Mouse (Mus musculus) erythroblast, adult 5-6 weeks (primary cell): ENCODE data around the gene Mafg. TPM values are rescaled to one million over a fixed set of nuclear protein-coding genes. Genes with fewer than 3 reads are reported as not detected.
"Not testable (repeated sequence)": the region's sequence is repeated elsewhere in the genome, so short reads cannot be mapped to it uniquely, and the experiment has no call there.

ENCODE experiments used
- ATAC-seq: replicated peaks from 2 replicates; pipeline ENCODE4 v1.8.0; 2016; ENCODE audit warnings: moderate number of reproducible peaks, mild to moderate bottlenecking, moderate TSS enrichment, inconsistent platforms; ENCODE audit not compliant: poor library complexity, low FRiP score, severe bottlenecking
- total RNA-seq, 2 experiments: library from RNA; stranded (forward) in 1 of 2; stranded (reverse) in 1 of 2; fragments of 150-400 nt in 1 of 2; fragments of 200-764, 138-1000 nt in 1 of 2; gene quantifications; 2 replicates each; pipeline versions ENCODE4 v1.2.3 to v1.2.4; 2015 to 2017; ENCODE audit warnings: low replicate concordance in 2 of 2

Gene Mafg
- 65.3 and 78.0 TPM in 2 replicates for total RNA-seq (2015; ENCODE audit: low replicate concordance)
- total RNA-seq (2017; ENCODE audit: low replicate concordance) = 137 and 154 TPM in 2 replicates

DNA sequence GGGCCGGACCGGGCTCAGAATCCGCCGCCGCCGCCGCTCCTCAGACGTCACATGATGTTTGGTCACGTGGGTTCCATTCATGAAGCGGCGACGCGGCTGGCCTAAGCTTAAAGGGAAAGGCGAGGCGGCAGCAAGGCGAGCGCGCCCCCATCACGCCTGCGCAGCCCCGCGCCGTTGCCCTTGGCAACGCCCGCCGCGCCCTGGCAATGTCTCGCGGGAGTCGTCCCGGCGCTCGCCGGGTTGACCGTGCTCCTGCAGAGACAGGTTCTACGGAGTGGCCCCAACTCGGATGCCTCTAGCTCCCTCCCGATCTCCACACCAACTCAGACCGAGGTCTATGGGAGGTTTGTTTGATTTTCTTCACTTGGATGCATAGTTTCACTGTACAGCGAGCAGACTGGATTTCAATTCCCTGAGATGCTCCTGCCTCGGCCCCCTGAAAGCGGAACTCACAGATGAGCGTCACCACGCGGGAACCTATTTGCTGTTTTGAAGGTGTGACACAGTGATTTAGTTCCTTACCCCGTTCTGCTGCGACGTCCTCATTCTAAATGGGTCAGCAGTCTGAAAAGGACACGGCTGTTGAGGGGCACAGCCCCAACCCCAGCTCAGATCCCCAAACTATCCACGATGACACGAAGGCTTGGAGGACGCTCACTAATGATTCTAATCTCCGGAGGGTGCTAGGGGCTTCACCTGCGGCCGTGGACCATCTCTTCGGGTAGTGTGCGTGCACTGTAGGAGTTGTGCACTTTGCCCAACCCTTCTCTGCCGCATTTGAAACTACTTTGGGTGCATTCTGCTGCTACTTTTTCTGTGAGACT is at the start of gene Mafg:
Gene Mafg (minus strand): TSS at position 81 of the 824 bp plus-strand sequence.
- peak; percentile 42 for ATAC-seq

- no peak for ATAC-seq
These were observed 49.3 kb upstream of the Mafg start for GRCm38 (mm10) chr11:120682683-120683082.

- peak; percentile 69 for ATAC-seq
These were observed 46.5 kb upstream of the Mafg start for GRCm38 (mm10) chr11:120679909-120680308.

GRCm38 (mm10) chr11:120676951-120677350 is 43.6 kb upstream of the Mafg start:
- no peak for ATAC-seq

DNA sequence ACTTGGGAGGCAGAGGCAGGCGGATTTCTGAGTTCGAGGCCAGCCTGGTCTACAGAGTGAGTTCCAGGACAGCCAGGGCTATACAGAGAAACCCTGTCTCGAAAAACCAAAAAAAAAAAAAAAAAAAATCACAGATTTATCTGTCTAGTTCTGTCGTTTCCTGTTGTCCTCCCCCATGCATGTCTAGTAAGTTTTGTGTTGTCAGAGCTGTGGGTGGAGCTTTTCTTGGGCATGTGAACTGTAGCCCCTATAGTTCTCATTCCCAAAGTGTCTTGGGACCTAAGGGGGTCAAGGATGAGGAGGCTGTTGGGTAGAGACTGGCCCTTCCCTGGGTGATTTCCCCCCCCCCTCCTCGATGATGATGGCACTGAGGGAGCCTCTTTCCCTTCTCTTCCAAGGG is 42.5 kb upstream of the Mafg start:
- ATAC-seq = not testable (repeated sequence)

DNA sequence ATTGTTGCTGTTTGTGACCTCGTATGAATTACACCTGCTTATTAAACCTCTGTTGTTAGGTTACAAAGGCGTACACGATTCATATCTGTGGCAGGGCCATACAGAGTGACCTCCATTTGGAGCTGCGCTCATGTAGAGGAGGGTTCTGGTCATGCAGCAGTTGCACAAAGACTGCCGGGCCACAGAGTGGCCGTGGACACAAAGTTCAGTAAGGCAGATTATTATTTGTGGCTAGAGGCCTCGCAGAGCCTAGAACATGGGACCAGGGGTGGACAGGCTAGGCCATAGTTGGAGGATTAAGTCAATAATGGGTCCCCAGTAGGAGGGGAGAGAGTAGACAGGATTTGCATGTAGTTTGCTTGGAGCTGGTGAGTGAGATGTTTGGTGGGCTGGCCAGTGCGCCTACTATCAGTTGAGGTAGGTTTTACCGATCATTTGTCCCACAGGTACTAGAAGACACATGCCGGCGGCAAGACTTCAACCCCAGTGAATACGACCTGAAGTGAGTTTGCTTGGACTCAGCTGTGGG is 40.3 kb upstream of the Mafg start:
- no peak; the same call in none of the 2 replicates for ATAC-seq

GRCm38 (mm10) chr11:120672687-120673593 is 39.5 kb upstream of the Mafg start, which contains the start of gene Aspscr1:
Gene Aspscr1, plus strand, starts transcription at chr11:120672973.
- peak; percentile 93 for ATAC-seq

- no peak for ATAC-seq
These were observed 33.2 kb upstream of the Mafg start for GRCm38 (mm10) chr11:120666617-120667016.

GRCm38 (mm10) chr11:120665406-120665805 is 32.0 kb upstream of the Mafg start:
- no peak for ATAC-seq

DNA sequence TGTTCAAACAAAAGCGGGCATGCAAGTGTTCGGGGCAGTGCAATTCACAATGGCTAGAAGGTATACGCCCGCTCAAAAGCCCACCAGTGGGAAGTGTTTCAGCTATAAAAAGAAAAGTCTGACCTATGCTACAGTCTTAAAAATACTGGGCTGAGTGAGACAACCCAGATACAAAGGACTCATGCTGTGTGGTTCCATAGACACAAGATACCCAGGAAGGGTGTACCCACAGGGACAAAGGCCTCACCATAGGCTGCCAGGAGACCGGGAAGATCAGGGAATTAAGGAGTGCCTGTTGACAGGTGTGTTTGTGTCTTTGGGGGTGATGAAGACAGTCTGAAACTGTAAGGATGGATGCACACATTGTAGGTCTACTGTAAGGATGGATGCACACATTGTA is 30.3 kb upstream of the Mafg start:
- no peak for ATAC-seq

DNA sequence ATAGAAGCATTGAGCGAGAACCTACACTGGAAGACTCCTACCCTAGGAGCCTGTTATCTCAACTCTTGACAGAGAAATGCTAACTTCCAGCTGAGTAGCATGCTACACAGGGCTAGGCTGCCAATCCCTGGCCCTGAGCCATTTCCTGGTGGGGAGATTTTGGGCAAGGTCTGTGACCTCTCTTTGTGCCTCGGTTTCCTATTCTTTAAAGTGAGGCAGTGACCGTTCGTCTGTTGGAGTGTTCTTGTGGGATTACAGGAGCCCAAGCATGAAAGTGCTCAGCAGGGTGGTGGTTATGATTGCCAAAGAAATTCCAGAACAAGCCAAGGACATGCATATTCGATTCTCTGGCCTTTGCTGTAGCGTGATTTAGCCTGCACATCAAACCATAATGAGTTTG is 29.4 kb upstream of the Mafg start:
- ATAC-seq = no peak

DNA sequence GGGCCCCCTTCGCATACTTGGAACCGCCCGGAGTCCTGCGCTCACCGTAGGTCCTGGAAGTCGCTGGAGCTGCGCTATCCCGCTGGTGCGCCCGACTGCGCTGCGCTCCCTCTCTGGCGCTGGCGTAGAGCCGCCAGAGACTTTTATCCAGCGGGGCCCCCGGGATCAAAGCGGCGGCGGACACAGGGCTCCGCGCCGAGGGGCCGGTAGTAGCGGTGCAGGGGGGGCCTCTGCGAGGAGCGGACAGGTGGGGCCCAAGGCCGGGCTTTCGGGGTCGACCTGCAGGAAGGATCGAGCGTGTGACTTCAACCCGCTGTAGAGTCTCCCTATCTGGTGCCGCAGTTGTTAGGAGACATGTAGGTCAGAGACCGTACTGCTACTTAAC is 27.7 kb upstream of the Mafg start, which contains the start of gene Notum:
Gene Notum (minus strand): TSS at position 100 of the 385 bp plus-strand sequence.
- ATAC-seq = no peak

DNA sequence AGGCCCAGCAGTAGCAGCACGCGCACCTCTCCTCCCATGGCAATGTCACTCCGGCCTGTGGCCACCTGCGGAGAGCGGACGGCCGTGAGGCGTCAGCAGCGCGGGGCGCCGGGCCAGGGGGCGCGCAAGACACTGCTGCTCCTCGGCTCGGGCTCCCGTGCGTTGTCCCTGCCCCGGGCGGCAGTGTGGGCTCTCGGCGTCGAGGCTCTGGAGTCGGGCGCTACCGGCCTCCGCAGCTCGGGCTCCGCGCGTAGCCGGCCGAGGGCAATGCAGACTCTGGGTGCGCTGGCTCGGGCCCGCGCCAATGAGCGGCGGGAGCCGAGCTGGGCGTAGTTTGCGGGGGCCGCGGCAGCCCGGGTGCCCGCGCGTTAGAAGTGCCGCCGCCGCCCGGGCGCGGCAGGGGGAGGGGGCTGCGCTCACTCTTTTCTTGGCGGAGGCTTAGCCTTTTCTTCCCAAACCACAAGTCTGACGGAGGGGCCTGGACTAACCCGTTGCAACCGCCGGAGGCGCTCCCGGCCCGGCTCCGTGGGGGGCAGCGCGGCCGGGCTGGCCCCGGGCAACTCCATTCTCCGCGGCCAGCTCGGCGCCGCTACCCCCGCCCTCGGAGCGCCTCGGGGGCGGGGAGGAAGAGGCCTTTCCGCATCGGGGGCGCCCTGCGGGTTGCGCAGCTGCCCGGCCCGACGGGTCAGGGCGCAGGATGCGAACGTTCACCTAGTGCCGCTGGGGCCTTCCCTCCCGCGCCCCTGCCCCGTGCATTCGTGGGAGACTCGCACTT is 27.1 kb upstream of the Mafg start:
- no peak for ATAC-seq

GRCm38 (mm10) chr11:120659509-120660300 is 26.3 kb upstream of the Mafg start:
- no peak for ATAC-seq

DNA sequence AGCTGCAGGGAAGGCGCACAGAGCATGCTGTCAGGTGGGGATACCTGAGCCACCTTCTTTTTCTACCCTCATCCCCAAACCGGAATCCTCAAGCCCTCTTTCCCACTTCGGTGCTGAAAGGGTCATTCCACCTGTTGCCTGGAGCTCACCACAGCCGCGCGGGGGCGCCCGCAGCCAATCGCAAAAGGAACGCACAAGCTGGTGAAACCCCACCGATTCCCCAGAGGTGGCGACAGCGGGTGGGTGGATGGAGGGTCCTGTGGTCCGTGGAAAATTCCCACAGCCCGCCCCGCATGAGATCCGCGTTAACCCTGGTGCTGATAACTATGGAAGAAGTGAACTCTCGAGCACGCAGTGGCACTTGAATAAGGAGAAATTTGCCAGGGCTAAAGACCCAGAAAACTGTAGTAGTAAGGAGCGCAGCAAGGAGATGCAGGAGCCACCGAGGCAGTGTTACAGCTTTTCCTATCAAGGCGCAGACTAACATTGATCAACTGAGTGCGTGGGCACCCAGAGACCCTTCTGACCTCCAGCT is 25.5 kb upstream of the Mafg start:
- ATAC-seq = peak; percentile 63

GRCm38 (mm10) chr11:120657301-120657700 is 23.9 kb upstream of the Mafg start:
- no peak for ATAC-seq

- ATAC-seq = no peak
These were observed 21.3 kb upstream of the Mafg start for GRCm38 (mm10) chr11:120654741-120655140.

GRCm38 (mm10) chr11:120651872-120652271 is 18.5 kb upstream of the Mafg start:
- peak; percentile 76 for ATAC-seq
